Mouse (Mus musculus) kidney, adult 2 months (tissue): ENCODE measurements around the gene Tspan7.

Source experiments
- CTCF ChIP-seq: fragments of 200-500 bp; conservative IDR thresholded peaks from 2 replicates; pipeline ENCODE4 v1.5.1; 2011; ENCODE audit warnings: low read depth, mild to moderate bottlenecking, control low read depth, low read length, moderate library complexity, mixed read lengths; ENCODE audit not compliant: insufficient read depth, insufficient read length
- POLR2A ChIP-seq: fragments of 200-500 bp; IDR thresholded peaks from one replicate; pipeline ENCODE4 v1.6.1; 2011; ENCODE audit warnings: low read depth, low read length, control low read depth

DNA sequence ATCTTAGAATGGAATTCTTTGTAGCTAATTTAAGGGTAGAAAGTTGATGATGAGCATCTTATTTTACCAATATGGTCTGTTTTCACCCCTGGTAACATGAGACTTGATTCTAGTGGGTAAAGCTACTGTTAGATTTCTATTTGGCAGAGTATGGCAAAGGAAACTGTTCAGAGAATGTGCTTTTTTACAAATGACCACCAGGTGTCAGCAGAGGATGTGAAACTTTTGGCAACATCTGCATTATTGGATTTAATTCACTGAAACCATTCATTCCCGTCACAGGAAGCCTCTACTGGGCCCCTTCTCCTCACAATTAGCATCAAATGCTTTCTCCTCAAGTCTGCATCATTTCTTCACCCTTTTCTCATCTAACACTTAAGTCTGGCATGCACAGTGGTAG lies 92.4 kb downstream of the Tspan7 start:
- TF ChIP-seq CTCF: 0 out of 2 replicates have a peak, but pooled peaks have one; percentile 23
- no peak for TF ChIP-seq POLR2A
